Mouse (Mus musculus): ENCODE measurements around the gene Igfn1. TPM values are rescaled to one million over a fixed set of nuclear protein-coding genes. Genes with fewer than 3 reads are reported as not detected.

Gene Igfn1
- polyA plus RNA-seq, 1 experiment: not detected

- H3K9ac ChIP-seq (ENCODE audit: low read depth, poor library complexity, severe bottlenecking): no peak overlapping the region
- H3K27me3 ChIP-seq (ENCODE audit: control insufficient read depth, insufficient read depth, low read length, poor library complexity, severe bottlenecking): no peaks in the 10 kb centered on the region
- TF ChIP-seq CTCF (IDR thresholded peaks at IDR 0.05; ENCODE audit: low read depth, low read length) (no peak), EP300 (IDR thresholded peaks at IDR 0.05; ENCODE audit: insufficient read depth, low read depth, low read length) (no peak), POLR2A (IDR thresholded peaks at IDR 0.05; ENCODE audit: insufficient read depth, low read length) (no peak)
- no peaks in the 10 kb centered on the region for H3K4me1 ChIP-seq (ENCODE audit: control insufficient read depth, insufficient read depth, low read length)
- H3K27ac ChIP-seq (ENCODE audit: insufficient read depth, low read length): no peak overlapping the region
- no peak overlapping the region for H3K4me3 ChIP-seq (ENCODE audit: low read depth, low read length)
- no peaks in the 10 kb centered on the region for H3K9me3 ChIP-seq (replicated peaks; ENCODE audit: control insufficient read depth, insufficient read depth, low read length, poor library complexity, severe bottlenecking)
- no peaks in the 10 kb centered on the region for H3K36me3 ChIP-seq (ENCODE audit: control insufficient read depth, insufficient read depth, low read length, poor library complexity, severe bottlenecking)
Observed at GRCm38 (mm10) chr1:136001438-136001837, 4.7 kb downstream of the Igfn1 start.

GRCm38 (mm10) chr1:135999720-136000287, 6.3 kb downstream of the Igfn1 start:
- no peak overlapping the region for H3K9ac ChIP-seq (ENCODE audit: low read depth, poor library complexity, severe bottlenecking)
- H3K27me3 ChIP-seq (ENCODE audit: control insufficient read depth, insufficient read depth, low read length, poor library complexity, severe bottlenecking): no peaks in the 10 kb centered on the region
- H3K27ac ChIP-seq (ENCODE audit: insufficient read depth, low read length): no peak overlapping the region
- no peaks in the 10 kb centered on the region for H3K4me1 ChIP-seq (ENCODE audit: control insufficient read depth, insufficient read depth, low read length)
- no peak overlapping the region for H3K4me3 ChIP-seq (ENCODE audit: low read depth, low read length)
- H3K36me3 ChIP-seq (ENCODE audit: control insufficient read depth, insufficient read depth, low read length, poor library complexity, severe bottlenecking): no peaks in the 10 kb centered on the region
- no peaks in the 10 kb centered on the region for H3K9me3 ChIP-seq (replicated peaks; ENCODE audit: control insufficient read depth, insufficient read depth, low read length, poor library complexity, severe bottlenecking)
- no peak for TF ChIP-seq EP300 (IDR thresholded peaks at IDR 0.05; ENCODE audit: insufficient read depth, low read depth, low read length)
- TF ChIP-seq POLR2A (IDR thresholded peaks at IDR 0.05; ENCODE audit: insufficient read depth, low read length): no peak
- TF ChIP-seq CTCF (IDR thresholded peaks at IDR 0.05; ENCODE audit: low read depth, low read length): no peak

GRCm38 (mm10) chr1:135997537-135997936, 8.6 kb downstream of the Igfn1 start:
- no peak for TF ChIP-seq POLR2A (IDR thresholded peaks at IDR 0.05; ENCODE audit: insufficient read depth, low read length)
- no peak for TF ChIP-seq EP300 (IDR thresholded peaks at IDR 0.05; ENCODE audit: insufficient read depth, low read depth, low read length)
- no peak for TF ChIP-seq CTCF (IDR thresholded peaks at IDR 0.05; ENCODE audit: low read depth, low read length)
- H3K27ac ChIP-seq (ENCODE audit: insufficient read depth, low read length): no peak overlapping the region
- no peak overlapping the region for H3K9ac ChIP-seq (ENCODE audit: low read depth, poor library complexity, severe bottlenecking)
- H3K9me3 ChIP-seq (replicated peaks; ENCODE audit: control insufficient read depth, insufficient read depth, low read length, poor library complexity, severe bottlenecking): no peaks in the 10 kb centered on the region
- H3K27me3 ChIP-seq (ENCODE audit: control insufficient read depth, insufficient read depth, low read length, poor library complexity, severe bottlenecking): no peaks in the 10 kb centered on the region
- no peaks in the 10 kb centered on the region for H3K4me1 ChIP-seq (ENCODE audit: control insufficient read depth, insufficient read depth, low read length)
- no peaks in the 10 kb centered on the region for H3K36me3 ChIP-seq (ENCODE audit: control insufficient read depth, insufficient read depth, low read length, poor library complexity, severe bottlenecking)
- no peak overlapping the region for H3K4me3 ChIP-seq (ENCODE audit: low read depth, low read length)

GRCm38 (mm10) chr1:135993470-135993869, 12.7 kb downstream of the Igfn1 start:
- Histone ChIP-seq H3K4me3 (ENCODE audit: low read depth, low read length) (no peak overlapping the region), H3K9me3 (replicated peaks; ENCODE audit: control insufficient read depth, insufficient read depth, low read length, poor library complexity, severe bottlenecking) (no peaks in the 10 kb centered on the region), H3K4me1 (ENCODE audit: control insufficient read depth, insufficient read depth, low read length) (no peaks in the 10 kb centered on the region), H3K27me3 (ENCODE audit: control insufficient read depth, insufficient read depth, low read length, poor library complexity, severe bottlenecking) (no peaks in the 10 kb centered on the region), H3K27ac (ENCODE audit: insufficient read depth, low read length) (no peak overlapping the region), H3K36me3 (ENCODE audit: control insufficient read depth, insufficient read depth, low read length, poor library complexity, severe bottlenecking) (no peaks in the 10 kb centered on the region), H3K9ac (ENCODE audit: low read depth, poor library complexity, severe bottlenecking) (no peak overlapping the region)
- TF ChIP-seq EP300 (IDR thresholded peaks at IDR 0.05; ENCODE audit: insufficient read depth, low read depth, low read length) (no peak), POLR2A (IDR thresholded peaks at IDR 0.05; ENCODE audit: insufficient read depth, low read length) (no peak), CTCF (IDR thresholded peaks at IDR 0.05; ENCODE audit: low read depth, low read length) (no peak)

GRCm38 (mm10) chr1:135989876-135990275, 16.3 kb downstream of the Igfn1 start:
- no peaks in the 10 kb centered on the region for H3K9me3 ChIP-seq (replicated peaks; ENCODE audit: control insufficient read depth, insufficient read depth, low read length, poor library complexity, severe bottlenecking)
- H3K36me3 ChIP-seq (ENCODE audit: control insufficient read depth, insufficient read depth, low read length, poor library complexity, severe bottlenecking): no peaks in the 10 kb centered on the region
- H3K9ac ChIP-seq (ENCODE audit: low read depth, poor library complexity, severe bottlenecking): no peak overlapping the region
- no peaks in the 10 kb centered on the region for H3K4me1 ChIP-seq (ENCODE audit: control insufficient read depth, insufficient read depth, low read length)
- H3K27me3 ChIP-seq (ENCODE audit: control insufficient read depth, insufficient read depth, low read length, poor library complexity, severe bottlenecking): no peaks in the 10 kb centered on the region
- no peak for TF ChIP-seq POLR2A (IDR thresholded peaks at IDR 0.05; ENCODE audit: insufficient read depth, low read length)
- TF ChIP-seq EP300 (IDR thresholded peaks at IDR 0.05; ENCODE audit: insufficient read depth, low read depth, low read length): no peak
- no peak for TF ChIP-seq CTCF (IDR thresholded peaks at IDR 0.05; ENCODE audit: low read depth, low read length)
- H3K27ac ChIP-seq (ENCODE audit: insufficient read depth, low read length): no peak overlapping the region
- no peak overlapping the region for H3K4me3 ChIP-seq (ENCODE audit: low read depth, low read length)

- no peak overlapping the region for H3K4me3 ChIP-seq (ENCODE audit: low read depth, low read length)
- no peak overlapping the region for H3K27ac ChIP-seq (ENCODE audit: insufficient read depth, low read length)
- no peaks in the 10 kb centered on the region for H3K27me3 ChIP-seq (ENCODE audit: control insufficient read depth, insufficient read depth, low read length, poor library complexity, severe bottlenecking)
- H3K9ac ChIP-seq (ENCODE audit: low read depth, poor library complexity, severe bottlenecking): no peak overlapping the region
- no peak for TF ChIP-seq EP300 (IDR thresholded peaks at IDR 0.05; ENCODE audit: insufficient read depth, low read depth, low read length)
- TF ChIP-seq CTCF (IDR thresholded peaks at IDR 0.05; ENCODE audit: low read depth, low read length): no peak
- no peak for TF ChIP-seq POLR2A (IDR thresholded peaks at IDR 0.05; ENCODE audit: insufficient read depth, low read length)
- no peaks in the 10 kb centered on the region for H3K36me3 ChIP-seq (ENCODE audit: control insufficient read depth, insufficient read depth, low read length, poor library complexity, severe bottlenecking)
- H3K4me1 ChIP-seq (ENCODE audit: control insufficient read depth, insufficient read depth, low read length): no peaks in the 10 kb centered on the region
- H3K9me3 ChIP-seq (replicated peaks; ENCODE audit: control insufficient read depth, insufficient read depth, low read length, poor library complexity, severe bottlenecking): no peaks in the 10 kb centered on the region
Observed at GRCm38 (mm10) chr1:135984105-135984504, 22.0 kb downstream of the Igfn1 start.

All from ES-Bruce4 (cell line).